Mouse (Mus musculus) hindbrain, postnatal 0 days (tissue): Measurements from ENCODE around the gene Trim17. TPM values are rescaled to one million over a fixed set of nuclear protein-coding genes. Genes with fewer than 3 reads are reported as not detected.

Source experiments
- ATAC-seq: fragments of 200-750 bp; cut with Nextera tagmentation; 2 replicates; pipeline ENCODE4 v1.8.0; 2017; ENCODE audit warnings: mild to moderate bottlenecking, moderate TSS enrichment, moderate library complexity
- DNase-seq: peaks from one replicate; pipeline ENCODE4 v3.0.0-alpha.2; 2015; ENCODE audit warnings: low spot score
- H3K27ac ChIP-seq: fragments of 300-500 bp; sonication (generic); 2 replicates; pipeline ENCODE4 v1.5.1; 2014; ENCODE audit warnings: mild to moderate bottlenecking
- H3K27me3 ChIP-seq: fragments of 300-500 bp; sonication (generic); 2 replicates; pipeline ENCODE4 v1.6.1; 2014; ENCODE audit warnings: low read length, mixed read lengths; ENCODE audit not compliant: insufficient read depth
- H3K36me3 ChIP-seq: fragments of 300-500 bp; sonication (generic); 2 replicates; pipeline ENCODE4 v1.6.1; 2014; ENCODE audit warnings: low read length, mixed read lengths; ENCODE audit not compliant: insufficient read depth
- H3K4me1 ChIP-seq: fragments of 300-500 bp; sonication (generic); 2 replicates; pipeline ENCODE4 v1.6.1; 2014; ENCODE audit warnings: antibody characterized with exemption, low read length, mixed read lengths; ENCODE audit not compliant: insufficient read depth
- H3K4me2 ChIP-seq: fragments of 300-500 bp; sonication (generic); 2 replicates; pipeline ENCODE4 v1.6.1; 2014; ENCODE audit warnings: low read depth, mild to moderate bottlenecking, low read length, moderate library complexity, mixed read lengths
- H3K4me3 ChIP-seq: fragments of 300-500 bp; sonication (generic); 2 replicates; pipeline ENCODE4 v1.5.1; 2014; ENCODE audit warnings: low read length
- H3K9ac ChIP-seq: fragments of 300-500 bp; sonication (generic); replicated peaks from 2 replicates; pipeline ENCODE4 v1.6.1; 2014; ENCODE audit warnings: mild to moderate bottlenecking, low read length, moderate library complexity, mixed read lengths
- H3K9me3 ChIP-seq: fragments of 300-500 bp; sonication (generic); 2 replicates; pipeline ENCODE4 v1.6.1; 2016; ENCODE audit warnings: low read length, mixed read lengths
- CTCF ChIP-seq: IDR thresholded peaks from 2 replicates; pipeline ENCODE4 v1.5.1; 2016; ENCODE audit warnings: antibody characterized with exemption, control low read depth, low read depth
- WGBS: fragments of 180-500 bp; shearing (Covaris S2); extraction: QIAGEN DNeasy Blood & Tissue Kit; methylation state at CpG from one replicate; pipeline ENCODE4 v1.1.7; 2014; 5-methylcytosine and 5-hydroxymethylcytosine counted together
- polyA plus RNA-seq: library from polyadenylated mRNA; unstranded; fragments of >200 nt; fragmentation: Nextera tagmentation; extraction: Ambion mirVana; gene quantifications from 2 replicates; pipeline ENCODE4 v1.2.1, GENCODE M21; 2015
- total RNA-seq: library from RNA; depleted of rRNA; stranded (reverse); fragments of >200 nt; gene quantifications from 2 replicates; pipeline ENCODE4 v1.2.3, GENCODE M21; 2014

The Trim17 gene
- total and polyA plus RNA-seq, 2 experiments from 2014 or later, result 0.55 to 4.3 TPM

DNA sequence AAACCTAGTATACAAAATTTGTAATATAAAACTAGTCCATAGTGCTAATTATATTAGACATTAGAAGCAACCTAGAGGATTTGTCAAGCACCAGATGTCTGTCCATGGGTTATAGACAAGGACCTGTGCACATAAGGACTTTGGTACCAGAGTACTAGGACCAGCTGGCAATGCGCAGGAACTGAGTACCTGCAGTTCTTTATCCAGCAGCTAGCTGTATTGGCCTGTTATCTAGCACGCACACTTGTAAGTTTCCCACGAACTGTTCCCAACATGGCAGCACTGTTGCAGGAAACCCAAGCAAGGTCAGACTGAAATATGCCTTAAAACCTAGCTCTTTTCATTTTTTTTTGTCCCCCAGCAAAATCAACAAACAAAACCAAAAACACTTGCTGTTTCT, 24.2 kb upstream of the Trim17 start:
- Histone ChIP-seq H3K9ac (no peak overlapping the region), H3K9me3 (no peaks in the 10 kb centered on the region), H3K27me3 (no peaks in the 10 kb centered on the region), H3K4me2 (no peak overlapping the region), H3K27ac (no peak overlapping the region), H3K4me1 (no peaks in the 10 kb centered on the region), H3K4me3 (no peak overlapping the region), H3K36me3 (peaks cover 34% of the 10 kb centered on the region; the same call in 1 of the 2 replicates)
- no peak for ATAC-seq
- no peak for DNase-seq
- no peak; the same call in 1 of the 2 replicates for TF ChIP-seq CTCF
- 84% methylated on average over 3 of the region's 3 CpGs for WGBS

- peak; percentile 41 for ATAC-seq
- Histone ChIP-seq H3K27ac (no peak overlapping the region), H3K4me1 (0 out of 2 replicates have a peak, but pooled peaks cover 1% of the 10 kb centered on the region), H3K4me3 (no peak overlapping the region), H3K9ac (no peak overlapping the region), H3K36me3 (peaks cover 45% of the 10 kb centered on the region; the same call in 1 of the 2 replicates), H3K27me3 (no peaks in the 10 kb centered on the region), H3K4me2 (no peak overlapping the region), H3K9me3 (no peaks in the 10 kb centered on the region)
- 64% methylated on average over 4 of the region's 4 CpGs for WGBS
- peak; percentile 57 for TF ChIP-seq CTCF
- DNase-seq, result peak; percentile 44
These were observed 22.9 kb upstream of the Trim17 start for GRCm38 (mm10) chr11:58931576-58931975.

- no peak for TF ChIP-seq CTCF
- WGBS, result 1% methylated on average over 13 of the region's 13 CpGs
- peak overlapping the region; percentile 87 for H3K4me2 ChIP-seq
- peak overlapping the region; percentile 94 for H3K4me3 ChIP-seq
- H3K27ac ChIP-seq, result peak overlapping the region; percentile 97
- no peaks in the 10 kb centered on the region for H3K27me3 ChIP-seq
- DNase-seq (peak; percentile 49), ATAC-seq (0 out of 2 replicates have a peak, but pooled peaks have one; percentile 0)
- H3K9me3 ChIP-seq, result no peaks in the 10 kb centered on the region
- peak overlapping the region; percentile 98 for H3K9ac ChIP-seq
- H3K4me1 ChIP-seq, result peaks cover 12% of the 10 kb centered on the region; the same call in 1 of the 2 replicates
- H3K36me3 ChIP-seq, result peaks cover 27% of the 10 kb centered on the region; the same call in 1 of the 2 replicates
These were observed 16.6 kb upstream of the Trim17 start for GRCm38 (mm10) chr11:58937909-58938308.

GRCm38 (mm10) chr11:58938322-58939087, 16.0 kb upstream of the Trim17 start, which contains the start of gene Rnf187:
Gene Rnf187, minus strand, starts transcription at chr11:58938916.
- Histone ChIP-seq H3K4me2 (peak within 1 kb of the TSS; percentile 87), H3K4me1 (peaks cover 12% of the 10 kb centered on the region; the same call in 1 of the 2 replicates), H3K9me3 (no peaks in the 10 kb centered on the region), H3K27ac (peak within 1 kb of the TSS; percentile 97), H3K27me3 (no peaks in the 10 kb centered on the region), H3K4me3 (peak within 1 kb of the TSS; percentile 94), H3K36me3 (peaks cover 21% of the 10 kb centered on the region; the same call in 1 of the 2 replicates), H3K9ac (peak within 1 kb of the TSS; percentile 98)
- 1% methylated on average over 70 of the region's 95 CpGs for WGBS
- TF ChIP-seq CTCF, result no peak
- ATAC-seq (peak; percentile 97), DNase-seq (peak; percentile 97)

- ATAC-seq (no peak), DNase-seq (no peak)
- 13% methylated on average over 6 of the region's 6 CpGs for WGBS
- peak overlapping the region; percentile 94 for H3K4me3 ChIP-seq
- H3K4me2 ChIP-seq, result peak overlapping the region; percentile 87
- peaks cover 16% of the 10 kb centered on the region; the same call in 1 of the 2 replicates for H3K36me3 ChIP-seq
- H3K27ac ChIP-seq, result peak overlapping the region; percentile 97
- H3K27me3 ChIP-seq, result no peaks in the 10 kb centered on the region
- peak overlapping the region; percentile 98 for H3K9ac ChIP-seq
- H3K4me1 ChIP-seq, result peaks cover 12% of the 10 kb centered on the region; the same call in 1 of the 2 replicates
- TF ChIP-seq CTCF, result peak; percentile 36; the same call in 1 of the 2 replicates
- no peaks in the 10 kb centered on the region for H3K9me3 ChIP-seq
These were observed 15.4 kb upstream of the Trim17 start for GRCm38 (mm10) chr11:58939088-58939439.

- TF ChIP-seq CTCF, result no peak
- no peaks in the 10 kb centered on the region for H3K9me3 ChIP-seq
- 75% methylated on average over 5 of the region's 5 CpGs for WGBS
- no peak overlapping the region for H3K4me3 ChIP-seq
- ATAC-seq, result no peak
- H3K4me1 ChIP-seq, result no peaks in the 10 kb centered on the region
- H3K9ac ChIP-seq, result no peak overlapping the region
- no peaks in the 10 kb centered on the region for H3K36me3 ChIP-seq
- no peaks in the 10 kb centered on the region for H3K27me3 ChIP-seq
- H3K27ac ChIP-seq, result no peak overlapping the region
- no peak for DNase-seq
- no peak overlapping the region for H3K4me2 ChIP-seq
These were observed 10.3 kb upstream of the Trim17 start for GRCm38 (mm10) chr11:58944136-58944535.
